Mouse (Mus musculus): Measurements from ENCODE around the gene Bckdk. TPM values are rescaled to one million over a fixed set of nuclear protein-coding genes. Genes with fewer than 3 reads are reported as not detected.

Gene Bckdk
- polyA plus RNA-seq, 1 experiment: 202 TPM

GRCm38 (mm10) chr7:127912190-127912871, 8.4 kb downstream of the Bckdk start, which contains the start of gene Kat8:
Gene Kat8, plus strand, starts transcription at chr7:127912516.
- Histone ChIP-seq H3K4me3 (ENCODE audit: insufficient read depth, low read depth, low read length) (peak within 1 kb of the TSS; percentile 81), H3K4me1 (ENCODE audit: control insufficient read depth, insufficient read depth, insufficient read length, low read length) (peaks cover 6% of the 10 kb centered on the region), H3K27ac (replicated peaks; ENCODE audit: low read depth, low read length) (peak within 1 kb of the TSS; percentile 88)

GRCm38 (mm10) chr7:127912938-127913337, 9.1 kb downstream of the Bckdk start:
- Histone ChIP-seq H3K4me3 (ENCODE audit: insufficient read depth, low read depth, low read length) (peak overlapping the region; percentile 81), H3K27ac (replicated peaks; ENCODE audit: low read depth, low read length) (no peak overlapping the region), H3K4me1 (ENCODE audit: control insufficient read depth, insufficient read depth, insufficient read length, low read length) (peaks cover 5% of the 10 kb centered on the region)

GRCm38 (mm10) chr7:127915293-127915692, 11.4 kb downstream of the Bckdk start:
- Histone ChIP-seq H3K27ac (replicated peaks; ENCODE audit: low read depth, low read length) (no peak overlapping the region), H3K4me1 (ENCODE audit: control insufficient read depth, insufficient read depth, insufficient read length, low read length) (no peaks in the 10 kb centered on the region)

GRCm38 (mm10) chr7:127918203-127918602, 14.3 kb downstream of the Bckdk start:
- H3K27ac ChIP-seq (replicated peaks; ENCODE audit: low read depth, low read length): no peak overlapping the region
- H3K4me1 ChIP-seq (ENCODE audit: control insufficient read depth, insufficient read depth, insufficient read length, low read length): no peaks in the 10 kb centered on the region
- H3K4me3 ChIP-seq (ENCODE audit: insufficient read depth, low read depth, low read length): no peak overlapping the region

More at GRCm38 (mm10) chr7:127915293-127915692, 11.4 kb downstream of the Bckdk start:
- no peak overlapping the region for H3K4me3 ChIP-seq (ENCODE audit: insufficient read depth, low read depth, low read length)

GRCm38 (mm10) chr7:127919290-127919689, 15.4 kb downstream of the Bckdk start:
- Histone ChIP-seq H3K4me1 (ENCODE audit: control insufficient read depth, insufficient read depth, insufficient read length, low read length) (no peaks in the 10 kb centered on the region), H3K4me3 (ENCODE audit: insufficient read depth, low read depth, low read length) (no peak overlapping the region), H3K27ac (replicated peaks; ENCODE audit: low read depth, low read length) (no peak overlapping the region)

GRCm38 (mm10) chr7:127921516-127921915, 17.6 kb downstream of the Bckdk start:
- Histone ChIP-seq H3K4me3 (ENCODE audit: insufficient read depth, low read depth, low read length) (no peak overlapping the region), H3K4me1 (ENCODE audit: control insufficient read depth, insufficient read depth, insufficient read length, low read length) (no peaks in the 10 kb centered on the region), H3K27ac (replicated peaks; ENCODE audit: low read depth, low read length) (no peak overlapping the region)

- Histone ChIP-seq H3K27ac (replicated peaks; ENCODE audit: low read depth, low read length) (peak overlapping the region; percentile 59), H3K4me3 (ENCODE audit: insufficient read depth, low read depth, low read length) (no peak overlapping the region), H3K4me1 (ENCODE audit: control insufficient read depth, insufficient read depth, insufficient read length, low read length) (no peaks in the 10 kb centered on the region)
These were observed 18.8 kb downstream of the Bckdk start for GRCm38 (mm10) chr7:127922451-127923275.

- Histone ChIP-seq H3K4me1 (ENCODE audit: control insufficient read depth, insufficient read depth, insufficient read length, low read length) (no peaks in the 10 kb centered on the region), H3K27ac (replicated peaks; ENCODE audit: low read depth, low read length) (peak overlapping the region; percentile 19; the same call in 1 of the 2 replicates), H3K4me3 (ENCODE audit: insufficient read depth, low read depth, low read length) (no peak overlapping the region)
These were observed 19.8 kb downstream of the Bckdk start for GRCm38 (mm10) chr7:127923714-127924113.

- Histone ChIP-seq H3K4me3 (ENCODE audit: insufficient read depth, low read depth, low read length) (no peak overlapping the region), H3K27ac (replicated peaks; ENCODE audit: low read depth, low read length) (no peak overlapping the region), H3K4me1 (ENCODE audit: control insufficient read depth, insufficient read depth, insufficient read length, low read length) (no peaks in the 10 kb centered on the region)
These were observed 21.4 kb downstream of the Bckdk start for GRCm38 (mm10) chr7:127925252-127925651.

GRCm38 (mm10) chr7:127926066-127926465, 22.2 kb downstream of the Bckdk start:
- Histone ChIP-seq H3K27ac (replicated peaks; ENCODE audit: low read depth, low read length) (no peak overlapping the region), H3K4me1 (ENCODE audit: control insufficient read depth, insufficient read depth, insufficient read length, low read length) (no peaks in the 10 kb centered on the region), H3K4me3 (ENCODE audit: insufficient read depth, low read depth, low read length) (no peak overlapping the region)

- Histone ChIP-seq H3K27ac (replicated peaks; ENCODE audit: low read depth, low read length) (no peak overlapping the region), H3K4me1 (ENCODE audit: control insufficient read depth, insufficient read depth, insufficient read length, low read length) (no peaks in the 10 kb centered on the region)
These were observed 23.0 kb downstream of the Bckdk start for GRCm38 (mm10) chr7:127926846-127927245.

GRCm38 (mm10) chr7:127927726-127928125, 23.8 kb downstream of the Bckdk start:
- no peaks in the 10 kb centered on the region for H3K4me1 ChIP-seq (ENCODE audit: control insufficient read depth, insufficient read depth, insufficient read length, low read length)
- H3K27ac ChIP-seq (replicated peaks; ENCODE audit: low read depth, low read length): no peak overlapping the region

More at GRCm38 (mm10) chr7:127926846-127927245, 23.0 kb downstream of the Bckdk start:
- no peak overlapping the region for H3K4me3 ChIP-seq (ENCODE audit: insufficient read depth, low read depth, low read length)

GRCm38 (mm10) chr7:127928596-127928995, 24.7 kb downstream of the Bckdk start:
- Histone ChIP-seq H3K4me3 (ENCODE audit: insufficient read depth, low read depth, low read length) (no peak overlapping the region), H3K27ac (replicated peaks; ENCODE audit: low read depth, low read length) (no peak overlapping the region), H3K4me1 (ENCODE audit: control insufficient read depth, insufficient read depth, insufficient read length, low read length) (no peaks in the 10 kb centered on the region)

More at GRCm38 (mm10) chr7:127927726-127928125, 23.8 kb downstream of the Bckdk start:
- no peak overlapping the region for H3K4me3 ChIP-seq (ENCODE audit: insufficient read depth, low read depth, low read length)

- H3K27ac ChIP-seq (replicated peaks; ENCODE audit: low read depth, low read length): no peak within 1 kb of the TSS
- H3K4me1 ChIP-seq (ENCODE audit: control insufficient read depth, insufficient read depth, insufficient read length, low read length): no peaks in the 10 kb centered on the region; the same call in 1 of the 2 replicates
- peak within 1 kb of the TSS; percentile 6; the same call in 1 of the 2 replicates for H3K4me3 ChIP-seq (ENCODE audit: insufficient read depth, low read depth, low read length)
These were observed 26.0 kb downstream of the Bckdk start, which contains the start of gene Prss8 for GRCm38 (mm10) chr7:127929923-127930322. Gene Prss8, minus strand, starts transcription at chr7:127930104.

- H3K4me1 ChIP-seq (ENCODE audit: control insufficient read depth, insufficient read depth, insufficient read length, low read length): no peaks in the 10 kb centered on the region; the same call in 1 of the 2 replicates
- H3K4me3 ChIP-seq (ENCODE audit: insufficient read depth, low read depth, low read length): no peak overlapping the region
- H3K27ac ChIP-seq (replicated peaks; ENCODE audit: low read depth, low read length): no peak overlapping the region
These were observed 26.8 kb downstream of the Bckdk start for GRCm38 (mm10) chr7:127930636-127931035.
